Mouse (Mus musculus) heart, embryonic 13.5 days (tissue): ENCODE data around the gene Samt4. TPM values are rescaled to one million over a fixed set of nuclear protein-coding genes. Genes with fewer than 3 reads are reported as not detected.
"Not testable (repeated sequence)": the region's sequence is repeated elsewhere in the genome, so short reads cannot be mapped to it uniquely, and the experiment has no call there.

Source experiments
- ATAC-seq: fragments of 200-750 bp; cut with Nextera tagmentation; 2 replicates; pipeline ENCODE4 v1.8.0; 2017; ENCODE audit warnings: moderate TSS enrichment; ENCODE audit not compliant: insufficient number of reproducible peaks, low FRiP score, low TSS enrichment; ENCODE audit errors: extremely low read depth
- H3K27ac ChIP-seq: fragments of 300-500 bp; sonication (generic); replicated peaks from 2 replicates; pipeline ENCODE4 v1.5.1; 2015; ENCODE audit warnings: moderate library complexity, mild to moderate bottlenecking, inconsistent platforms
- H3K27me3 ChIP-seq: fragments of 300-500 bp; sonication (generic); replicated peaks from 2 replicates; pipeline ENCODE4 v1.6.1; 2015; ENCODE audit warnings: mild to moderate bottlenecking, inconsistent platforms
- H3K36me3 ChIP-seq: fragments of 300-500 bp; sonication (generic); 2 replicates; pipeline ENCODE4 v1.6.1; 2015; ENCODE audit warnings: mild to moderate bottlenecking, inconsistent platforms
- H3K4me1 ChIP-seq: fragments of 300-500 bp; sonication (generic); 2 replicates; pipeline ENCODE4 v1.6.1; 2015; ENCODE audit warnings: inconsistent platforms
- H3K4me2 ChIP-seq: fragments of 300-500 bp; sonication (generic); 2 replicates; pipeline ENCODE4 v1.6.1; 2015; ENCODE audit warnings: inconsistent platforms, mild to moderate bottlenecking, moderate library complexity
- H3K4me3 ChIP-seq: fragments of 300-500 bp; sonication (generic); 2 replicates; pipeline ENCODE4 v1.5.1; 2015; ENCODE audit warnings: moderate library complexity, mild to moderate bottlenecking, inconsistent platforms
- H3K9ac ChIP-seq: fragments of 300-500 bp; sonication (generic); 2 replicates; pipeline ENCODE4 v1.6.1; 2015; ENCODE audit warnings: inconsistent platforms, mild to moderate bottlenecking, moderate library complexity
- H3K9me3 ChIP-seq: fragments of 300-500 bp; sonication (generic); 2 replicates; pipeline ENCODE4 v1.6.1; 2016; ENCODE audit warnings: inconsistent platforms
- WGBS: fragments of 180-500 bp; shearing (Covaris S2); methylation state at CpG from one replicate; pipeline ENCODE4 v1.1.7; 2015; ENCODE audit warnings: mixed read lengths; 5-methylcytosine and 5-hydroxymethylcytosine counted together
- polyA plus RNA-seq: library from polyadenylated mRNA; unstranded; fragments of >200 nt; fragmentation: Nextera tagmentation; extraction: Ambion mirVana; gene quantifications from 2 replicates; pipeline ENCODE4 v1.2.1, GENCODE M21; 2015

Gene Samt4
- polyA plus RNA-seq: not detected in 2 replicates

- Histone ChIP-seq H3K9ac (no peak within 1 kb of the TSS), H3K4me2 (no peak within 1 kb of the TSS), H3K4me1 (no peaks in the 10 kb centered on the region), H3K9me3 (peaks cover 7% of the 10 kb centered on the region; the same call in 1 of the 2 replicates), H3K4me3 (no peak within 1 kb of the TSS), H3K27ac (no peak within 1 kb of the TSS), H3K36me3 (no peaks in the 10 kb centered on the region), H3K27me3 (no peaks in the 10 kb centered on the region)
- no peak for ATAC-seq
Observed at GRCm38 (mm10) chrX:154481702-154482101, at the start of gene Samt4. Gene Samt4, plus strand, starts transcription at chrX:154482002.

- not testable (repeated sequence) for H3K4me2 ChIP-seq, H3K9ac ChIP-seq, H3K4me3 ChIP-seq, ATAC-seq, H3K27me3 ChIP-seq, H3K4me1 ChIP-seq, H3K36me3 ChIP-seq, H3K27ac ChIP-seq
- H3K9me3 ChIP-seq: peaks cover 17% of the 10 kb centered on the region
Observed at GRCm38 (mm10) chrX:154443696-154444095, 38.1 kb upstream of the Samt4 start.

- not testable (repeated sequence) for ATAC-seq, H3K27ac ChIP-seq, H3K36me3 ChIP-seq, H3K4me2 ChIP-seq, H3K4me3 ChIP-seq, H3K9ac ChIP-seq, H3K27me3 ChIP-seq, H3K4me1 ChIP-seq
- WGBS: 53% methylated on average over 3 of the region's 3 CpGs
- peaks cover 24% of the 10 kb centered on the region for H3K9me3 ChIP-seq
Observed at GRCm38 (mm10) chrX:154468386-154468785, 13.4 kb upstream of the Samt4 start.

Other genes with a start within 250 kb of the Samt4 start
- not detected in 2 replicates for gene 4930524N10Rik, start 138.6 kb upstream of the Samt4 start, polyA plus RNA-seq
- gene Samt2, start 97.4 kb downstream of the Samt4 start, polyA plus RNA-seq: not detected in 2 replicates